Mouse (Mus musculus): ENCODE data around the gene Mrnip.

DNA sequence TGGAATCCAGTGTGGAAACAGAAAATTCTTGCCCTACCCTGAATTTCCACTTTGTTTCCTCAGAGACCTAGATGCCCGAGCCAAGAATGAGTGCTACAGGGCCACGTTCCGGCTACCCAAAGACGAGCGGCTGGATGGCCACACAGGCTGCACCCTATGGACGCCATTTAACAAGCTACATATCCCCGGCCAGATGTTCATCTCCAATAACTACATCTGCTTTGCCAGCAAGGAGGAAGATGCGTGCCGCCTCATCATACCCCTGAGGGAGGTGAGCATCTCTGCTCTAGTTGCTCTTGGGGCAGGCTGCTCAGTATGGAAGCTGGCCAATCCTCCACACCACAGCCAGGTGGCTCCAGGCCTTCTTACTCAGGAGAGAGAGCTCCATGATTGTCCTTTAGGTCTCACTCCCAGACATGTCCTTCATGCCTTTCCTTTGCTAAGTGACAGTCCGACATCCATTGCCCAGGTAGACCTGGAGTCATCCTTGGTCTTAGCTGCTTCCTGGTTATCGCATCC lies 26.2 kb upstream of the Mrnip start:
- TF ChIP-seq GATA1 (IDR thresholded peaks at IDR 0.05; ENCODE audit: borderline replicate concordance, low read length), result no peak
- TF ChIP-seq FLI1 (IDR thresholded peaks at IDR 0.05; ENCODE audit: low read length), result no peak
